Mouse (Mus musculus) hindlimb bud, embryonic 11.5 days (tissue): Measurements from ENCODE around the gene 2900026A02Rik.

Experiments used
- DNase-seq: peaks from one replicate; pipeline ENCODE4 v3.0.0-alpha.2; 2012; ENCODE audit warnings: low read depth, low spot score; ENCODE audit errors: extremely low spot score

Gene 2900026A02Rik

DNA sequence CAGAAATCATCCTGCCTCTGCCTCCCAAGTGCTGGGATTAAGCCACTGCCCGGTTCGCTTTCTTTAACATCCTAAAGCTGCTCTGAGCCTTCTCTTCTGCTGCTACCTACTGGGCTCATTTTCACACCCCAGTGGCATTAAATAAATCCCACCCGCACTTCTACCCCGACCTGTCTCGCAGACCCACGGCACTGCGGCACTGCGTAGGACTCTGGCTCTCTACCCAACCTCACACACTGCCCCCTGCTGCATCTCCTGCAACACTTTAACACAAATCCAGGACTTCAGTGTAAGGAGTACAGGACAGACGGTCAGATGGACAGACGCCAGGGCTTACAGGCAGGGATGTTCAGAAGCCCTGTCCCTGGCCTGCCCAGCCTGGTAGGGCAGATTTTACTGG lies 45.1 kb downstream of the 2900026A02Rik start:
- no peak for DNase-seq

DNA sequence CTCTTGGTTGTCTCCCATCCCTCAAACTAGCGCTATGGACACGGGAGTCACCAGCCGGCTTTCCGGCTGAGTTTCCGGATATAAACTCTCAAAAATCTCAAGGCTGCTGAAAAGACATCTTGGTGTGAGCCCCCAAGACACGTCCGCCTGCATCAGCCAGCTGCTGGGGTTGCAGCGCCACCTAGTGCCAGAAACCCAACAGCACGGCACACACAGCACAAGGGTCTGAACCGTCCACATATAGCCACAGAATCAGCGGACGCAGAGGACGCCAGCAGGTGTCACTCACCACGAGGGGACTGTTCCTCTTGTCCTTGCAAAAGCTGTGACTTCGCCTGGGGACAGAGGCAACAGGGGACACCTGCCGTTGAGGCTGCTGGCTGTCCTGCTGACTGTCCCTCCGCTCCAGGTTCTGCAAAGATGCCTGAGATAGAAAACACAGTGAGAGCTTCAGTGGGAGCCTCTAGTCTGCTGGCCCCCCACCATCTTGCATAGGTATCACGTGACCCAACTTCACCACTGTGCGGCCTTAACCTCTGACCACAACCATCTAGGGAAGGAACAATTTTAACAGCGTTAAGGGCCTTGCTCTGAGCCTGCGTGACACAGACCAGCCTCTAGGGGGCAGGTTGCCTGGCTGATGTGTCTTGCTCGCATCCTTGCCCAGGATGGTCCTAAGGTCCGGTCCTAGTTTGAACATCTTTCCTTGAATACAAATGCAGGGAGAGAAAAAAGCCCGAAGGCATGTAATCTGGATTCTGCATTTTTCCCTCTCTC lies 45.9 kb downstream of the 2900026A02Rik start:
- DNase-seq, result no peak

DNA sequence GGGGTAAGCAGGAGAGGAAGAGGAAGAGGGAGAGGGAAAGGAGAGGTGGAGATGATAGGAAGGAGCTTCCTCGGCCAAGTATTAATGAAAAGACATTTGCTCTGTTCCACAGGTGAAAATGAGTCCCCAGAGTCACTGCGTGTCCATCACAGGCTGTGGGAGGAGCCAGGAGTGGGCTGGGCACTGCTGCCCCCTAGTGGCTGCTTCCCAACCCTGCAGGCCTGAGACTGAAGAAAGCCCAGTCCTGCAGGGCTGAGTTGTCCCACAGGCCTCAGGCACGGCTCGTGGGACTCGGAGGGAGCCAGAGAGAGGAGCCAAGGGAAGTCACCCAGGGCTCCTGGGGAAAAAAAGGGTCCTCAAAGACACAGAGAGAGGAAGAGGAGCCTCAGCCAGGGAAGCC lies 47.7 kb downstream of the 2900026A02Rik start:
- no peak for DNase-seq

DNA sequence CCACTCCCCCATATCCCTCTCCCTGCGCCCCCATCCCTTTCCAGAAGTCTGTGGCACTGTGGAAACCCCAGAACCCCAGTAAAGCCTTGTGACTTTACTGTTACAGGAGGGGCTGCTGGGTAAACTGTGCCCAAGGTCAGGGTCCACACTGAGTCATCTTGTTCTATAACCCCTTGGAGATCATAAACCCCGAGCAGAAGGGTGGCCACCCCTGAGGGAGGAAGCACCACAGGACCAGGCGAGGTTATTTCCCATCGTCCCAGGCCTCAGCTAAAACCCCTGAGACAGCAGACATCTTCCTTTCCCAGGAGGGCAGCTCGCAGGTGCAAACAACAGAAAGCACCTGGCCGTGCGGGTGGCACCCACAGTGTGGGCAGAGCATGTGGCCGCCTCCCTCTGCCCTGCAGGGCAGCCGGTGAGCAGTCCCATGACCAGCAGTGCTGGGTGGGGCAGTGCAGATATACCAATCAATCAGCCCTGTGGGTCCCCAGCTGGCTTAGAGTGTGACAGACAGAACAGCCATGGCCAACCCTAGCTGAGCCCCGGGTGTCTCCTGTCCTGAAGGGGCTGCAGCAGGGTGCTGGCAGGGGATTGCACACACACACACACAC lies 49.0 kb downstream of the 2900026A02Rik start:
- no peak for DNase-seq

DNA sequence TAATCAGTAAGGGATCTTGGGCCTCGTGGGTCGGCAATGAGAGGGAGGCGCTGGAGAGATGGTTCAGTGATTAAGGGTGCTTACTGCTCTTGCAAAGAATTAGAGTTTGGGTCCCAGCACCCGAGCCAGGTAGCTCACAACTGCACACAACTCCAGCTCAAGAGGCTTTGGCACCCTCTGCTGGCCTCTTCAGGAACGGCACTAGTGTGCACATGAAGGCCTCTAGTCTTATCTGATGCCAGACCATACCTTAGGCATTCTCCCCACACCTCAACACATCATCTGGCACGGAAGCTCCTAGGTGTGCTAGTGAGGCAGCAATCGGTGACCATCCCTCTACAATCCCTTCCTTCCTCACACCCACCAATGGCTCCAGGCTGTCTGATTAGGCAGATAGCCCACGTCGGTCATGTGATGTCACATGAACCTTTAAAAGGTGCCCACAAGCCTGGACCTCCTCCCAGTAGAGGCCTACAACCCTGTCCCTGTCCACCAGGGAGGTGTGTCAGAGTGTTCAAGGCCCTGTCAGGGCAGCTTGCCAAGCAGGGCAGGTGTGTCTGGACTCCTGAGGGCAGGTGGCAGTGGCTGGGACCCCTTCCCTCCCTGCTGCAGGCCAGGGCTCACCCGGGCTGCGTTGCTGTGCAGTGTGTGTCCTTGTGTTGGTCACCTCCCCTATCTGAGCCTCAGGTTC lies 50.8 kb downstream of the 2900026A02Rik start:
- DNase-seq, result no peak

DNA sequence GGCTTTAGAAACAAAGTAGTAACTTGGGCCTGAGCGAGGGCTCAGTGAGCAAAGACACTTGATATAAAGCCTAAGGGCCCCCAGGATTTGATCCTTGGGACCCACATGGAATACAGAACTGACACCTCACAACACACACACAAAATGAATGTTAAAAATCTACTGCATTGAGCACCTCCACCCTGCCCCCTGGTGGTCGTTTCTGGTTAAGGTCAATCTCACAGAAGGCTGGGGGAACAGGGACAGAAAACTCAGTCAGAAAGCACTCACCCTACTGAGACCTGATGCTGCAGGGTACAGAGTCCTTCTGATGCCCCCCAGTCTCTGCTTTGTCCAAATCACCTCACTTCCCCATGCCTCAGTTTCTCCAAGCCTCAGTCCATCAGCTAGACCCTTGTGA lies 53.3 kb downstream of the 2900026A02Rik start:
- DNase-seq, result no peak

DNA sequence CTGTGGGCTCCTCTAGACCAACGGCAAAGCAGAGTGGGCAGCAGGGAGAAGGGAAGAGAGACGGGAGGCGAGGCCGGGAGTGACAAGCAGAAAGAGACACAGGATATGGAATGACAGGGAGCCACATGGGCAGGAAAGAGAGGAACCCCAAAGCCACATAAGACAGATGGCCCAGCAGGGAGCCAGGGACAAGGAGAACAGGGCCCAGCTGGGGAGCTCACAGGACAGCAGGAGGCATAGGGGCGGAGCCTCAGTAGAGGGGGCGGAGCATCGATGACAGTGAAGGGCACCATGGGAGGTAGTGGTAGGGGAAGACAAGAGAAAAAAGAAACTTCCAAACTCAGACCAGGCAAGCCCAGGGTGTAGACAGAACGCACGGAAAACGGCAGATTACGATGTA lies 55.6 kb downstream of the 2900026A02Rik start:
- no peak for DNase-seq

DNA sequence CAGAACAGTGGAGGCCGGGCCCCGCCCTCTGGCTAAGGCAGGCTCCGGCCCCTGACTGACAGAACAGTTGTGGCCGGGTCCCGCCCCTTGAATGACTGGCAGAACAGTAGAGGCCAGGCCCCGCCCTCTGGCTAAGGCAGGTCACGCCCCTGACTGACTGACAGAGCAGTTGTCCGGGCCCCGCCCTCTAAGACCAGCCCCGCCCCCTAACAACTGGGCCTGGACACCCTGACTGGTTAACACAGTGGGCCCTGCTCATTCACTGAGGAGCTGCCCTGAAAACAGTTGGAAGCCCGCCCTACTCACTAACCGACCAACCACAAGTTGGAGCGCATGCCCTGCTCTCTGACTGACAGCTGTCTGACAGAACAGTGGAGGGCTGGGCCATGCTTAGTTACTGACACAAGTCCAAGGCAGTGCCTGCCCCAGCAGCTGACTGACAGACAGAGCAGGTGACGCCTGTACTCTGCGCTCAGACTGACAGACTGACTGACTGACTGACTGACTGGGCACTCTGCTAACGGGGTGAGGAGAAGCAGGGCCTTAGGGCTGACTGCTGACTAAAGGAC lies 56.1 kb downstream of the 2900026A02Rik start:
- no peak for DNase-seq

DNA sequence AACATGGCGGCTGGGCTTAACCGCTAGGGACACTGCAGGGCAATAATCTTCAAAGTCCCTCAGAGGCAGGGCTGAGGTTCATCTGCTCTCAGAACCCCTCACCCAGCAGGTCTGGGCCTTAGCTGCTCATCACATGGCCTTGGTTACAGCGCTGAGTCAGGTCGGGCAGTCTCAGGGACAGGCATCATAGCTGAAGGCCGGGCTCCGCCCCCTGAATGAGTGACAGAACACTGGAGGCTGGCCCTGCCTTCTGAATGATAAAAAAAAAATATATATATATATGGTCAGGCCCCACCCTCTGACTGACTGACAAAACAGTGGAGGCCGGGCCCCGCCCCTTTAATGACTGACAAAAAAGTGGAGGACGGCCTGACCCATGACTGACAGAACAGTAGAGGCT lies 56.6 kb downstream of the 2900026A02Rik start:
- no peak for DNase-seq

DNA sequence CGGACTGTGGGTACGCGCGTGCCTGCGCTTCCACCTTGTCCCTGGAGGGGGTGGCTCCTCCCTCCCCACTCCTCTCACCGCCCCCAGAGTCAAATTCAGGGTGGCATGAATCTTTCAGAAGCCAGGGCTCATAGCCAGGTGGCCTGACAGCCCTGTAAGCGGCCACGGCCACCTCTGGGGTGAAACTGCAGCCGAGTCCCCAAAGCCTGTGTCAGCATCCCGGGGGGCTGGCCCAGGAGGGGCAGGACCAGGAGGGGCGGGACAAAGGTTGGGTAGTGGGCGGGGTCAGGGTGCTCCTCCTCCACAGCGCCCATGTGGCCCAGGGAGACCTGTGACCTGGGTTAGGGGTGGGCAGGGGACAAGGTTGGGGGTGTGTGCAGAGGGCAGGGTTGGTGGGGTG lies 57.9 kb downstream of the 2900026A02Rik start:
- DNase-seq, result no peak

DNA sequence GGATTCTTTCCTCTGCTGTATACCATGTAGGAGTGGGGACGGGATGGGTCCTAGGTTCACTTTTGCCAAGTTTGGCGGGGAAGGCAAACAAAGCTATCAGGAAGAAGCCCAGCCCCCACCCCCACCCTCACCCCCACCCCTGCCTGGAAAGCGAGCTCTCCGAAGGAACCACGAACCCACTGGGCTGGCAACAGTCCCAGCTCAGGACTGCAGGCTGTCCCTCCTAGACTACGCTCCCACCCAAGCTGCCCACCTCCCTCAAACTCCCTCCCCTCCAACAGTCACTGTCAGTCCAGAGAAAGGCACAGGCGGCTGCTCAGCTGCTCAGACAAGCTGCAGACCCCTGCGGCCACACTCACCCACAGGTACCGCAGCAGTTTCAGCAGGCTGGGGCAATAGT lies 58.3 kb downstream of the 2900026A02Rik start:
- DNase-seq, result no peak

DNA sequence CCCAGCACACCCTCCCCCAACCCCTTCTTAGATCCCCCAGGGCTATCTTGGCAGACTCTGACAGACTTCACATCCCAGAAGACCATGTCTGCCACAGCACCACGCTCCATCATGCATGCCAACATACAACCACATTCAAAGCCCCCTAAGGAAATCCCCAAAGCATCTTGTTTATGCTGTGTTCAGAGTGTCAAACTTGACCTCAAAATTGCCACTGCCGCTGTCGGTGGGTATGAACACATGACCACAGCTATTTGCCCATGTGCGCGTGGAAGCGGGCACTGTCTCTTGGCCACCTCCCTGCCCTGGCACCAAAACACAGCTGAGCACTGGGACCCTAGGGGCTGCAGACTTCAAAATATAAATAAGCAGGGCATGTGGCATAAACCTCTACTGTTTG lies 59.5 kb downstream of the 2900026A02Rik start:
- DNase-seq, result no peak

DNA sequence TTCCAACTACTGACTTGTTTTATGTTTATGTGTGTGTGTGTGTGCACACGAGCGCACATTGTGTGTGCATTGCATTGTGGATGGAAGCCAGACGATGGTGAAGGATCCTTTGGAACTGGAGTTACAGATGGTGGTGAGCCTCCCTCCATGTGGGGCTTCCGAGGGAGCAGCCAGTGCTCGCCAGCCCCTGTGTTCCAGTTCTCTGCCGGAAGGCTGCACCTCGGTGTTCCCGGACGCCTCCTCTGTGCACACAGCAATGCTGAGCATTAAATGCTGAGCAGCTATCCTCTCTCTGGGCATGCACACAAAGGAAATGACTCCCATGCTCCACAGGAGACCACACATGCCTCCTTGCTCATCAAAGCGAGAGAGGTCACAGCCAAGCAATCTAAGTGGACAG lies 60.7 kb downstream of the 2900026A02Rik start:
- DNase-seq, result no peak

DNA sequence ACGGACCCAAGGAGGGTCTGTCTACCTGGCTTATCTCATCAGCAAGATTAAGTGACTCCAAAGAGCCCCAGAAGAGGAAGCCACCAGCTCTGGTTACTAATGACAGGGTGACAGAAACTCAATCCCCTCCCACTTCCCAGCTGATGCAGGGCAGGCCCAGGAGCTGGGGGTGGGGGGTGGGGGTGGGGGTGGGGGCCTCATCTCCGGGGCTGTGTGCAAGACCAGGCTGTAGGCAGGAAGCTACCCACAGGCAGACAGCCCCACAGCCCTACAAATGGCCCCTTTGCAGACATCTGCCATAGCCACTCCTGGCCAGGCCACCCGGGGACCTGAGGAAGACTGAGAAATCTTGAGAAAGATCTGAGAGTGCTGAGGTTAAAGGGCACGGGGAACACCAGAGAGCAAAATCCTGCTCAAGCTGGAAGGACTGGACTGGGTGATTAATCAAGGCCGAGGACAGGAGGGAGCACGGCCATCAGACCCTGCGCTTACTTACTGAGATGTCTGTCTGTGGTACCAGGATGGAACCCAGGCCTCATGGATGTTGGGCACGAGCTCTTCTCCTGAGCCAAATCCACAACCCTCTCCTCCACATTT lies 62.2 kb downstream of the 2900026A02Rik start:
- no peak for DNase-seq

DNA sequence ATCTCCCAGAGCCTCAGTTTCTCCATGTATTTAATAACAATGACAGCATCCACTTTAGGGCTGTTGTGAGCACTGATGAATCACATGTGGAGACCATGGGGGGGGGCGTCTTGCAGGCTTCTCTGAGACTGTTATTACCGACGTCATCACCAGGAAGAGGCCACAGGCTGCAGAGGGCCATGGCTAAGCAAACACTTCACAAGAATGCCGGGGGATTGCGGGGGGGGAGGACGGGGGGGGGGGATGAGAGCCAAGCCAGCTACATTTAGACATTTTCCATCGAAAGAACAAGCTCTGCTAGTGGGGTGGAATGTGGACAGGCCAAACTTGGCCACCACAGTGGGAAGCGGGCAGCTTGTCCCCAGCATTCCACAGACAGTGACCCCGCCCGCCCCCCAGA lies 63.4 kb downstream of the 2900026A02Rik start:
- DNase-seq, result no peak

DNA sequence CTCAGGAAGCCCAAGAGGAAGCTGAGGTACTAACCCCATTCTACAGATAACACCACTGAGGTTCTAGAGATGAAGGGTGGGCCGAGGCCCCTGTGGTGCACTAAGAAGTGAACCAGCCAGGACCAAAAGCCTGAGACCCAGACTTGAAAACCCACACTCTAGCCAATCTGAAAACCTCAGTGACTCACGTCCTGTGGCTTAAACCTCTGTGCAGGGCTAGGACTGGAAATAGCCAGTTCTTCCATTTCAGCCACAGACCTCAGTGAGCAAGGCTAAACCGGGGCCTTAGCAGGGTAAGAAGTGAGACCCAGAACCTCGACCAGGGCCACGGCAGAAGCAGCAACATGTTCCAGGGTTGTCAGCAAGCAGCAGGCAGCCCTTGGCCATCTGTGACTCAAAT lies 64.0 kb downstream of the 2900026A02Rik start:
- no peak for DNase-seq

DNA sequence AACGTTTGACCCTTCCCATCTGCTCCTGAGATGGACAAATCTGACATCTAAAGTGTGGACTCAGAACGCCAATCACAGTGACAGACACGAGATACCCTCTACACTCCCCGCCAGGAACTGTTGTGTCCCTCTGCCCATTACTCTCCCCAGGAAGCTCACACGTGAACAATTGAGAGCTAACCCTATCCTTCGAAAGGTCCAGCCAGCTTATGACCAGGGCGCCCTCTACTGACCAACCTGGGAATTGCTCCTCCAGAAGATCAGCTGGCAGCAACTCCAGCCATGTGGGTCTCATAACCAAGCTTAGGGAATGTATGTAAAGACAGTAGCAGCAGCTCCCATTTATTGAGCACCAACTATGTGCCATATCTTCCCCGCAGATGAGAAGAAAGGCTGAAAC lies 65.9 kb downstream of the 2900026A02Rik start:
- DNase-seq, result peak; percentile 64

DNA sequence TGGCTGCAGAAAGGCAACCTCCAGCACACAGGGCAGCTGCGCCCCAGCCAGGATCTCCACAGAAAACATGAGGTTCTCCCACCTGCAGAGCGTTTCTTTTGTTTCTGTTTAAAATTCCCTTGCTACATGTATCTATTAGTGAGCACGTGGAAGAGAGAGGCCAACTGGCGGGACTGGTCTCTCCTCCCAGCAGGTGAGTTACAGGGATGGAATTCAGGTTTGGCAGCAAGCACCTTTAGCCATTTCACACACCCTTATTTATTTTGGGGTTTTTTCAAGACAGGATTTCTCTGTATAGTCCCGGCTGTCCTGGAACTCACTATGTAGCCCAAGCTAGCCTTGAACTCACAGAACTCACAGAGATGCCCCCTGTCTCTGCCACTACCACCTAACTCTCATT lies 66.6 kb downstream of the 2900026A02Rik start:
- DNase-seq, result no peak

DNA sequence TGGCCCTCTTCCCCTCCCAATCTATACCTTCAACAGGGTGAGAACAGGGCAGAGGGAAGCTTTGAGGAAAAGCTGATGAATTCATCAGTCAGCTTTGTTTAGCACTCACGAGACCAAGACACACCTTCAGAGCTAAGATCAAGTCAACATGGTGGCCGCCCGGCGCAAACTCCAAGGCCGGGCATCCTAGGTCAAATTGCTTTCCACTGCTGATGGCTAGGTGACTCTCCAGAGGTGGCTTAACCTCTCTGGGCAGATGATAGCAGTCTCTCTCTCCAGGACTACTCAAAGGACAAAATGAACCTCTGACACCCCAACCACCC lies 67.6 kb downstream of the 2900026A02Rik start:
- DNase-seq, result no peak

DNA sequence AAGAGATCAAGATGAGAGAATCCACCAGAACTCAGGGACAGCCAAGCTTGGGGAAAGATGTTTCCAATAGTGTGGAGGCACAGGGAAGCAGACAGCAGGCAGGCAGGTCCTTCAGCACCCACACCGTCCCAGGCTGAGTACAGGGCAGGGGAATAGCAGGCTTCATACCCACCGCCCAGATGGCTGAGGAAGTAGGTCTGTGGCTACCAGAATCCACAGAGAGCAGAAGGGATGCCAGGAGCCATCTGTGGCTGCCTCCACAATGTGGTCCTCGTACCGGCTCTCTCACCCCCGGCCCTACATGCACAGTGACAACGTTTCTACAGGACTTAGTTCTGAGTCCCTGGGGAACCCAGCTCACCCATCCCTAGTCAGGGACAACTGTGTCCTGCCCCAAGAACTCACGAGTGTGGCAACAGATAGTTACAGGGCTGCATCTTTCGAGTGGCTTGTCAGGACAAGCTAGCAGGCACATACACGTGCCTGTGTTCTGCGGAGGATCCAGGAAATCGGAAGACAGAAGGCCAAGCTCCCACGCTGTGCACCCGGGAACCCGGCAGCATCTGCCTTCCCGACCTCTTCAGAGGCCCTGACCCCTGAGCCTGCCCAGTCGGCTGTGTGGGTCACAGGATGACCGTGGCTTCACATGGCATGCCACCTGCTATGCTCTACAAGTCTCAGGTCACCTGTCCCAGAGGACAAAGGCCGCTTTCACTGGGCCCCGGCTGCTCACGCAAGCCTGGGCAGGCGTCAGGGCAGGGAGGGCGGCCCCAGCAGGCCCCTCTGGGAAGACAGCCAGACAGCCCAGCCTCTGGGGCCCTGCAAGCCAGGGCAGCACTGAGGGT lies 68.2 kb downstream of the 2900026A02Rik start:
- DNase-seq, result no peak
